ENCODE assay signal across 23 mouse cellular contexts in genomic region chr4:108199236-108199635, GRCm38 (mm10). TPM values are rescaled to one million over a fixed set of nuclear protein-coding genes. Genes with fewer than 3 reads are reported as not detected.
DNase-seq lines count a peak whose midpoint lies in the region; TF ChIP-seq lines count a peak whose summit lies in the region.
"Had no signal": no experiment of that assay in that cellular context is flagged by ENCODE, and none has a peak within 500 bp of the region (broad histone marks: within the 10 kb centered on the region; RNA-seq: fewer than 3 reads in every experiment).

No protein-coding gene starts in this region.

- H3K27me3 ChIP-seq in heart, adult 2 months (ENCODE audit: control insufficient read depth, insufficient read depth, low read length): no peaks in the 10 kb centered on the region
- no peaks in the 10 kb centered on the region for H3K27me3 ChIP-seq in heart, embryonic 10.5 days (ENCODE audit: insufficient read depth, poor library complexity, severe bottlenecking)
- H3K27me3 ChIP-seq: CH12.LX; embryonic facial prominence, embryonic 12.5 days; forebrain, embryonic 15.5 days; hindbrain, embryonic 12.5 days had no signal

- TF ChIP-seq EP300 in heart, adult 2 months (IDR thresholded peaks at IDR 0.05; ENCODE audit: insufficient read depth, low read depth, low read length): no peak

- 28% methylated on average over 2 of the region's 2 CpGs for WGBS in heart, adult 2 months
- 60% methylated on average over 2 of the region's 2 CpGs for WGBS in heart, embryonic 10.5 days

- no peaks in the 10 kb centered on the region for H3K36me3 ChIP-seq in heart, adult 2 months (ENCODE audit: control insufficient read depth, insufficient read depth, low read length)
- H3K36me3 ChIP-seq in heart, embryonic 10.5 days: no peaks in the 10 kb centered on the region
- H3K36me3 ChIP-seq: embryonic facial prominence, embryonic 12.5 days; forebrain, embryonic 15.5 days; hindbrain, embryonic 12.5 days had no signal

- H3K79me2 ChIP-seq in heart, adult 2 months (replicated peaks; ENCODE audit: control insufficient read depth, insufficient read depth, low read length): no peaks in the 10 kb centered on the region

- no peak overlapping the region for H3K27ac ChIP-seq in heart, adult 2 months
- no peak overlapping the region for H3K27ac ChIP-seq in heart, embryonic 10.5 days
- H3K27ac ChIP-seq: embryonic facial prominence, embryonic 12.5 days; forebrain, embryonic 15.5 days; hindbrain, embryonic 12.5 days; kidney, postnatal 0 days had no signal

- intact Hi-C loops in heart, adult 2 months (cut with DNase I): no loop called here

- peak; percentile 11 to 18 for DNase-seq in heart, adult 2 months
- DNase-seq in heart, embryonic 10.5 days (ENCODE audit: low spot score): no peak
- DNase-seq in cerebellum, adult 18-20 months: peak; percentile 47 to 51
- DNase-seq in cerebellum, adult 9-10 months: peak; percentile 43
- peak; percentile 56 to 73 for DNase-seq in cerebellum, postnatal 25 days
- DNase-seq in adipocyte (ENCODE audit: low spot score): no peak
- DNase-seq in thymus, postnatal 14 days: no peak
- DNase-seq: adrenal gland, adult 2 months; adrenal gland, postnatal 36 days; gastrocnemius, postnatal 14 days; heart, postnatal 4 days; kidney, adult 9 months had no signal

- H3K4me3 ChIP-seq in heart, adult 2 months: no peak overlapping the region
- H3K4me3 ChIP-seq in heart, embryonic 10.5 days: no peak overlapping the region
- H3K4me3 ChIP-seq: embryonic facial prominence, embryonic 12.5 days; forebrain, embryonic 15.5 days; hindbrain, embryonic 12.5 days had no signal

- TF ChIP-seq CTCF in heart, adult 2 months (IDR thresholded peaks at IDR 0.05): no peak

- no peak for TF ChIP-seq POLR2A in heart, adult 2 months (IDR thresholded peaks at IDR 0.05; ENCODE audit: insufficient read depth, low read depth, low read length)

- H3K4me1 ChIP-seq in heart, adult 2 months (ENCODE audit: control insufficient read depth, insufficient read depth, low read length): no peaks in the 10 kb centered on the region
- H3K4me1 ChIP-seq in heart, embryonic 10.5 days: 0 out of 2 replicates have a peak, but pooled peaks cover 4% of the 10 kb centered on the region
- H3K4me1 ChIP-seq: forebrain, embryonic 15.5 days had no signal

- H3K9me3 ChIP-seq in heart, embryonic 10.5 days: no peaks in the 10 kb centered on the region
- H3K9me3 ChIP-seq: embryonic facial prominence, embryonic 12.5 days; forebrain, embryonic 15.5 days; hindbrain, embryonic 12.5 days had no signal

- H3K9ac ChIP-seq in heart, adult 2 months (ENCODE audit: low read depth, low read length): no peak overlapping the region
- H3K9ac ChIP-seq: embryonic facial prominence, embryonic 12.5 days; forebrain, embryonic 15.5 days; hindbrain, embryonic 12.5 days had no signal

RNA-seq across cellular contexts. Expression of gene Zyg11a, which starts 18.6 kb away (rescaled TPM):
- under 1 TPM in 1 of 2 experiments, not detected in 1; 0.10 TPM for total RNA-seq in heart, adult 2 months (2021)
- 0.27 TPM in 1 of 2 replicates, not detected in the other for polyA plus RNA-seq in heart, adult 2 months (2012; rRNA removed)
- polyA plus RNA-seq in heart, embryonic 10.5 days (2016; fragmentation: Nextera tagmentation; extraction: Ambion mirVana): not detected in 2 replicates
- total RNA-seq: CH12.LX; granulocyte monocyte progenitor cell, adult 5-6 weeks; heart, postnatal 4 days had no signal
- polyA plus RNA-seq: activated CD4-positive, CD25-positive, alpha-beta regulatory T cell, adult 4 months; cortical plate, adult 2 months; forebrain, embryonic 11.5 days; forebrain, embryonic 15.5 days; frontal cortex, adult 2 months; hindbrain, embryonic 12.5 days; inflammation-experienced regulatory T-cells, adult 6 months had no signal

RNA-seq across cellular contexts. Expression of gene Echdc2, which starts 34.0 kb away (rescaled TPM):
- 10 to 100 TPM; 27.7 to 34.4 TPM for total RNA-seq in heart, adult 2 months (2021)
- polyA plus RNA-seq in heart, adult 2 months (2012; rRNA removed): 64.0 and 77.8 TPM in 2 replicates
- polyA plus RNA-seq in heart, embryonic 10.5 days (2016; fragmentation: Nextera tagmentation; extraction: Ambion mirVana): 15.3 and 19.2 TPM in 2 replicates

RNA-seq across cellular contexts. Expression of gene Scp2, which starts 54.4 kb away (rescaled TPM):
- total RNA-seq in heart, adult 2 months (2021): 100 to 1,000 TPM; 303 to 357 TPM
- polyA plus RNA-seq in heart, adult 2 months (2012; rRNA removed): 235 and 387 TPM in 2 replicates
- 179 and 191 TPM in 2 replicates for polyA plus RNA-seq in heart, embryonic 10.5 days (2016; fragmentation: Nextera tagmentation; extraction: Ambion mirVana)

Comparison
In these comparisons a context has a peak if more than half of its experiments do, and no peak if none do; other contexts are left out.
1. DNase-seq: peak in heart, adult 2 months (2 of 2), cerebellum, adult 18-20 months (2 of 2), cerebellum, adult 9-10 months (single experiment) and cerebellum, postnatal 25 days (2 of 2); none in heart, embryonic 10.5 days (single experiment), adipocyte (single experiment) and thymus, postnatal 14 days (single experiment).